Comparison of ENCODE assay signal across 9 mouse cellular contexts in genomic region chr12:104426915-104427314, GRCm38 (mm10). TPM values are rescaled to one million over a fixed set of nuclear protein-coding genes. Genes with fewer than 3 reads are reported as not detected.
A peak's percentile ranks its signal among the peaks of the same experiment; 100 is the strongest.
DNase-seq lines count a peak whose midpoint lies in the region; ATAC-seq and TF ChIP-seq lines count a peak whose summit lies in the region.
"Had no signal": no experiment of that assay in that cellular context is flagged by ENCODE, and none has a peak within 500 bp of the region (broad histone marks: within the 10 kb centered on the region; RNA-seq: fewer than 3 reads in every experiment).

No protein-coding gene starts in this region.

- DNase-seq in cerebellum, adult 2 months, result no peak
- no peak for DNase-seq in cerebellum, adult 9-11 months
- DNase-seq in urinary bladder, postnatal 25 days (ENCODE audit: low spot score), result peak; percentile 36
- no peak for DNase-seq in urinary bladder, postnatal 4 days (ENCODE audit: low spot score in 2 of 2)
- peak; percentile 77 for DNase-seq in limb, embryonic 11.5 days (ENCODE audit: low spot score)
- DNase-seq in spleen, postnatal 14 days (ENCODE audit: low spot score in 2 of 2), result no peak

- H3K4me2 ChIP-seq in forebrain, embryonic 15.5 days (replicated peaks), result no peak overlapping the region
- H3K4me2 ChIP-seq in limb, embryonic 11.5 days (ENCODE audit: low read depth, severe bottlenecking), result no peak overlapping the region
- H3K4me2 ChIP-seq in neural tube, embryonic 13.5 days, result no peak overlapping the region

- H3K9me3 ChIP-seq in forebrain, embryonic 15.5 days, result no peaks in the 10 kb centered on the region
- H3K9me3 ChIP-seq in limb, embryonic 11.5 days (ENCODE audit: control insufficient read depth, low read length), result no peaks in the 10 kb centered on the region
- H3K9me3 ChIP-seq in neural tube, embryonic 13.5 days, result no peaks in the 10 kb centered on the region

- peak; percentile 65 for TF ChIP-seq CTCF in cerebellum, adult 2 months (IDR thresholded peaks at IDR 0.05; ENCODE audit: borderline replicate concordance, insufficient read depth, low read depth, low read length)

- 4% methylated on average over 7 of the region's 7 CpGs for WGBS in cerebellum, adult 2 months
- 1% methylated on average over 7 of the region's 7 CpGs for WGBS in forebrain, embryonic 15.5 days
- WGBS in limb, embryonic 11.5 days, result 7% methylated on average over 7 of the region's 7 CpGs
- 7% methylated on average over 7 of the region's 7 CpGs for WGBS in neural tube, embryonic 13.5 days

- H3K27ac ChIP-seq in cerebellum, adult 2 months (ENCODE audit: insufficient read depth, low read length), result no peak overlapping the region
- no peak overlapping the region for H3K27ac ChIP-seq in forebrain, embryonic 15.5 days (replicated peaks)
- no peak overlapping the region for H3K27ac ChIP-seq in limb, embryonic 11.5 days (replicated peaks; ENCODE audit: low read depth, low read length)
- H3K27ac ChIP-seq in neural tube, embryonic 13.5 days (replicated peaks), result no peak overlapping the region

- no peaks in the 10 kb centered on the region for H3K4me1 ChIP-seq in cerebellum, adult 2 months (ENCODE audit: control insufficient read depth, insufficient read depth, low read length)
- 0 out of 2 replicates have a peak, but pooled peaks cover 5% of the 10 kb centered on the region for H3K4me1 ChIP-seq in forebrain, embryonic 15.5 days
- H3K4me1 ChIP-seq in limb, embryonic 11.5 days (ENCODE audit: control insufficient read depth, insufficient read depth, low read length), result no peaks in the 10 kb centered on the region
- no peaks in the 10 kb centered on the region for H3K4me1 ChIP-seq in neural tube, embryonic 13.5 days (replicated peaks)

- H3K4me3 ChIP-seq in cerebellum, adult 2 months (replicated peaks; ENCODE audit: insufficient read depth, low read depth, low read length), result no peak overlapping the region
- H3K4me3 ChIP-seq in forebrain, embryonic 15.5 days, result no peak overlapping the region
- no peak overlapping the region for H3K4me3 ChIP-seq in limb, embryonic 11.5 days (ENCODE audit: low read depth, low read length)
- no peak overlapping the region for H3K4me3 ChIP-seq in neural tube, embryonic 13.5 days

- H3K9ac ChIP-seq in forebrain, embryonic 15.5 days (replicated peaks), result no peak overlapping the region
- no peak overlapping the region for H3K9ac ChIP-seq in limb, embryonic 11.5 days (ENCODE audit: low read length)
- no peak overlapping the region for H3K9ac ChIP-seq in neural tube, embryonic 13.5 days

- H3K36me3 ChIP-seq in forebrain, embryonic 15.5 days, result no peaks in the 10 kb centered on the region
- no peaks in the 10 kb centered on the region for H3K36me3 ChIP-seq in limb, embryonic 11.5 days (ENCODE audit: control insufficient read depth, insufficient read depth, low read length)
- no peaks in the 10 kb centered on the region for H3K36me3 ChIP-seq in neural tube, embryonic 13.5 days

- no peak for TF ChIP-seq POLR2A in cerebellum, adult 2 months (IDR thresholded peaks at IDR 0.05; ENCODE audit: borderline replicate concordance, insufficient read depth, low read length)

- no peaks in the 10 kb centered on the region for H3K27me3 ChIP-seq in cerebellum, adult 2 months (ENCODE audit: control insufficient read depth, insufficient read depth, low read length)
- no peaks in the 10 kb centered on the region for H3K27me3 ChIP-seq in forebrain, embryonic 15.5 days
- H3K27me3 ChIP-seq in limb, embryonic 11.5 days (ENCODE audit: control insufficient read depth, insufficient read depth, low read length), result no peaks in the 10 kb centered on the region
- no peaks in the 10 kb centered on the region for H3K27me3 ChIP-seq in neural tube, embryonic 13.5 days

- peak; percentile 51; the same call in 1 of the 2 replicates for ATAC-seq in forebrain, embryonic 15.5 days (replicated peaks)
- 0 out of 2 replicates have a peak, but pooled peaks have one; percentile 53 for ATAC-seq in limb, embryonic 11.5 days (ENCODE audit: insufficient number of reproducible peaks, low FRiP score, low TSS enrichment, low read depth)
- peak; percentile 58 for ATAC-seq in neural tube, embryonic 13.5 days (ENCODE audit: low read depth)

RNA-seq across cellular contexts. Expression of gene Serpina3n, which starts 20.4 kb away (rescaled TPM):
- polyA plus RNA-seq in cerebellum, adult 2 months (2012; rRNA removed), result 14.3 and 21.1 TPM in 2 replicates
- polyA plus RNA-seq in forebrain, embryonic 15.5 days (2015; fragmentation: Nextera tagmentation; extraction: Ambion mirVana), result not detected in 2 replicates
- not detected in 2 replicates for polyA plus RNA-seq in limb, embryonic 11.5 days (2014; fragmentation: Nextera tagmentation; extraction: Ambion mirVana)
- polyA plus RNA-seq in neural tube, embryonic 13.5 days (2015; fragmentation: Nextera tagmentation; extraction: Ambion mirVana), result 0.70 and 1.9 TPM in 2 replicates

RNA-seq across cellular contexts. Expression of gene Gsc, which starts 46.2 kb away (rescaled TPM):
- not detected in 2 replicates for polyA plus RNA-seq in cerebellum, adult 2 months (2012; rRNA removed)
- 0.19 and 0.75 TPM in 2 replicates for polyA plus RNA-seq in forebrain, embryonic 15.5 days (2015; fragmentation: Nextera tagmentation; extraction: Ambion mirVana)
- polyA plus RNA-seq in limb, embryonic 11.5 days (2014; fragmentation: Nextera tagmentation; extraction: Ambion mirVana), result 24.4 and 33.2 TPM in 2 replicates
- not detected in 2 replicates for polyA plus RNA-seq in neural tube, embryonic 13.5 days (2015; fragmentation: Nextera tagmentation; extraction: Ambion mirVana)
- polyA plus RNA-seq: large intestine, adult 2 months had no signal

Comparison
In these comparisons a context has a peak if more than half of its experiments do, and no peak if none do; other contexts are left out.
1. DNase-seq: peak in urinary bladder, postnatal 25 days (single experiment) and limb, embryonic 11.5 days (single experiment); none in cerebellum, adult 2 months (0 of 2), cerebellum, adult 9-11 months (single experiment), urinary bladder, postnatal 4 days (0 of 2) and spleen, postnatal 14 days (0 of 2).
2. RNA of gene Gsc, which starts 46.2 kb away (polyA plus RNA-seq): 24.4 to 33.2 TPM in limb, embryonic 11.5 days; 0.19 to 0.75 TPM in forebrain, embryonic 15.5 days, not detected in cerebellum, adult 2 months and not detected in neural tube, embryonic 13.5 days; every median in the first group is over 10 times any median in the second.
3. Peak in every context shown above with its lines, with median percentiles within 50 percentile points of each other: ATAC-seq.